Mouse (Mus musculus): ENCODE data around the gene Gbe1.
A peak's percentile ranks its signal among the peaks of the same experiment; 100 is the strongest.

The Gbe1 gene

GRCm38 (mm10) chr16:70313886-70314577 is at the start of gene Gbe1:
Gene Gbe1, plus strand, starts transcription at chr16:70313949.
- DNase-seq (ENCODE audit: low spot score in 2 of 2): peak; percentile 68 to 78

GRCm38 (mm10) chr16:70310691-70311090 is 3.1 kb upstream of the Gbe1 start:
- DNase-seq (ENCODE audit: low spot score in 2 of 2): no peak

GRCm38 (mm10) chr16:70313496-70313885 is 258 bp upstream of the Gbe1 start:
- DNase-seq (ENCODE audit: low spot score in 2 of 2): no peak

GRCm38 (mm10) chr16:70314578-70314930 is 805 bp downstream of the Gbe1 start:
- DNase-seq (ENCODE audit: low spot score in 2 of 2): no peak

- DNase-seq (ENCODE audit: low spot score in 2 of 2): no peak
These were observed 1.5 kb downstream of the Gbe1 start for GRCm38 (mm10) chr16:70315261-70315660.

GRCm38 (mm10) chr16:70315862-70316390 is 2.2 kb downstream of the Gbe1 start:
- no peak for DNase-seq (ENCODE audit: low spot score in 2 of 2)

GRCm38 (mm10) chr16:70319388-70319787 is 5.6 kb downstream of the Gbe1 start:
- DNase-seq (ENCODE audit: low spot score in 2 of 2): no peak

- DNase-seq (ENCODE audit: low spot score in 2 of 2): no peak
These were observed 7.0 kb downstream of the Gbe1 start for GRCm38 (mm10) chr16:70320612-70321280.

GRCm38 (mm10) chr16:70326339-70326948 is 12.7 kb downstream of the Gbe1 start:
- no peak for DNase-seq (ENCODE audit: low spot score in 2 of 2)

- no peak for DNase-seq (ENCODE audit: low spot score in 2 of 2)
These were observed 14.8 kb downstream of the Gbe1 start for GRCm38 (mm10) chr16:70328566-70328965.

GRCm38 (mm10) chr16:70329036-70329435 is 15.3 kb downstream of the Gbe1 start:
- no peak for DNase-seq (ENCODE audit: low spot score in 2 of 2)

GRCm38 (mm10) chr16:70329471-70329870 is 15.7 kb downstream of the Gbe1 start:
- DNase-seq (ENCODE audit: low spot score in 2 of 2): no peak

- DNase-seq (ENCODE audit: low spot score in 2 of 2): no peak
These were observed 16.3 kb downstream of the Gbe1 start for GRCm38 (mm10) chr16:70330007-70330406.

GRCm38 (mm10) chr16:70330626-70331275 is 17.0 kb downstream of the Gbe1 start:
- DNase-seq (ENCODE audit: low spot score in 2 of 2): no peak

- DNase-seq (ENCODE audit: low spot score in 2 of 2): no peak
These were observed 21.1 kb downstream of the Gbe1 start for GRCm38 (mm10) chr16:70334812-70335211.

GRCm38 (mm10) chr16:70335472-70335871 is 21.7 kb downstream of the Gbe1 start:
- no peak for DNase-seq (ENCODE audit: low spot score in 2 of 2)

GRCm38 (mm10) chr16:70337661-70338060 is 23.9 kb downstream of the Gbe1 start:
- DNase-seq (ENCODE audit: low spot score in 2 of 2): no peak

- no peak for DNase-seq (ENCODE audit: low spot score in 2 of 2)
These were observed 30.7 kb downstream of the Gbe1 start for GRCm38 (mm10) chr16:70344496-70344895.

GRCm38 (mm10) chr16:70345607-70346006 is 31.9 kb downstream of the Gbe1 start:
- no peak for DNase-seq (ENCODE audit: low spot score in 2 of 2)

- no peak for DNase-seq (ENCODE audit: low spot score in 2 of 2)
These were observed 36.3 kb downstream of the Gbe1 start for GRCm38 (mm10) chr16:70350011-70350410.

- no peak for DNase-seq (ENCODE audit: low spot score in 2 of 2)
These were observed 38.0 kb downstream of the Gbe1 start for GRCm38 (mm10) chr16:70351641-70352280.

GRCm38 (mm10) chr16:70352571-70352970 is 38.8 kb downstream of the Gbe1 start:
- no peak for DNase-seq (ENCODE audit: low spot score in 2 of 2)
